Mouse (Mus musculus) large intestine, adult 2 months (tissue): Measurements from ENCODE around the gene Pmm2. TPM values are rescaled to one million over a fixed set of nuclear protein-coding genes. Genes with fewer than 3 reads are reported as not detected.

ENCODE experiments used
- DNase-seq: peaks from one replicate; pipeline ENCODE4 v3.0.0-alpha.2; 2012; ENCODE audit warnings: low read depth, low spot score
- WGBS: fragments of 180-500 bp; shearing (Covaris S2); methylation state at CpG from one replicate; pipeline ENCODE4 v1.1.7; 2018; 5-methylcytosine and 5-hydroxymethylcytosine counted together
- polyA plus RNA-seq: library from polyadenylated mRNA; depleted of rRNA; stranded (reverse); fragments of >200 nt; gene quantifications from 2 replicates; pipeline ENCODE4 v1.2.3, GENCODE M21; 2012; rRNA removed

Gene Pmm2
- 241 and 248 TPM in 2 replicates for polyA plus RNA-seq

GRCm38 (mm10) chr16:8637217-8638051 lies at the start of gene Pmm2, which contains the start of gene Tmem186:
TSS of gene Pmm2 (plus strand) at chr16:8637674.
TSS of gene Tmem186 (minus strand) at chr16:8637712.
- under 1% methylated on average over 59 of the region's 59 CpGs for WGBS
- peak; percentile 86 for DNase-seq

DNA sequence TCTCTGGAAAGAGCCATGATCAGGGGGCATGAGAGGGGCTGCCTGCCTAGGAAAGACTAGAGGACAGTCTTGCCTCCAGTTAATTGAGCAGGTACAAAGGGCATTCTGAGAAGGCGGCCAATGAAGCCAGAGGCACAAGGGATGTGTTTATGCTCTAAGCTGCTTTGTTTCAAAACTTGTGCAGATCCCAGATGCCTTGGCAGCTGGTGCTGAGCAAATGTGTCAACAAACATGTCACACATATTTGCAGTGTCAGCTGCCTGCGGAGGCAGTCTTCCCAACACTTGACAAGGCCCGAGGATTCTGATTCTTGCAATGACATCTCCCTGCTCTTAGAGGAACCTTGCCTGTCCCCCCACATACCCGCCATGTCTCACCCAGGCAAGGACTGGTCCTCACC lies 42.1 kb upstream of the Pmm2 start:
- WGBS, result 60% methylated on average over 4 of the region's 4 CpGs
- no peak for DNase-seq

GRCm38 (mm10) chr16:8596336-8596735 lies 41.1 kb upstream of the Pmm2 start:
- DNase-seq, result no peak
- WGBS, result 90% methylated on average over 4 of the region's 4 CpGs

DNA sequence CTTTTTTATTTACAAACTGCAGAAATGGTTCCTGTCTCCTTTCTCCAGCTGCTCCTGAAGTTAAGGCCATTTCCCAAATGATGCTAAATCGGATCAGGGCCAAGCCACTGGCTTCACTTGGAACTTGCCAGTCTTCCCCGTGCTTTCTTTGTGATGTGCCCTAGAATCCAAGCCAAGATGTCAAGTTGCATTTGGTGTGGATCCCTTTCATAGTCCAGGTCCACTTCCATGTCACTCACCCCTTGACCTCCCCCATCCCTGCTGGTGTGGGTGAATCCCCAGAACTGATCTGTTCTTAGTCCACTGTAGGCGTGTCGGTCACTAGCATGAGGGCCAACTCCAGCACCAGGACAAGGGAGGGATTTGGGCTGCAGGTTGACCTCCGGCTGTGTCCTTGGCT lies 40.0 kb upstream of the Pmm2 start:
- 92% methylated on average over 5 of the region's 5 CpGs for WGBS
- no peak for DNase-seq

GRCm38 (mm10) chr16:8603789-8604188 lies 33.7 kb upstream of the Pmm2 start:
- DNase-seq, result peak; percentile 60
- 56% methylated on average over 3 of the region's 3 CpGs for WGBS

GRCm38 (mm10) chr16:8610397-8610796 lies 27.1 kb upstream of the Pmm2 start:
- DNase-seq, result no peak
- WGBS, result 80% methylated on average over 3 of the region's 3 CpGs

DNA sequence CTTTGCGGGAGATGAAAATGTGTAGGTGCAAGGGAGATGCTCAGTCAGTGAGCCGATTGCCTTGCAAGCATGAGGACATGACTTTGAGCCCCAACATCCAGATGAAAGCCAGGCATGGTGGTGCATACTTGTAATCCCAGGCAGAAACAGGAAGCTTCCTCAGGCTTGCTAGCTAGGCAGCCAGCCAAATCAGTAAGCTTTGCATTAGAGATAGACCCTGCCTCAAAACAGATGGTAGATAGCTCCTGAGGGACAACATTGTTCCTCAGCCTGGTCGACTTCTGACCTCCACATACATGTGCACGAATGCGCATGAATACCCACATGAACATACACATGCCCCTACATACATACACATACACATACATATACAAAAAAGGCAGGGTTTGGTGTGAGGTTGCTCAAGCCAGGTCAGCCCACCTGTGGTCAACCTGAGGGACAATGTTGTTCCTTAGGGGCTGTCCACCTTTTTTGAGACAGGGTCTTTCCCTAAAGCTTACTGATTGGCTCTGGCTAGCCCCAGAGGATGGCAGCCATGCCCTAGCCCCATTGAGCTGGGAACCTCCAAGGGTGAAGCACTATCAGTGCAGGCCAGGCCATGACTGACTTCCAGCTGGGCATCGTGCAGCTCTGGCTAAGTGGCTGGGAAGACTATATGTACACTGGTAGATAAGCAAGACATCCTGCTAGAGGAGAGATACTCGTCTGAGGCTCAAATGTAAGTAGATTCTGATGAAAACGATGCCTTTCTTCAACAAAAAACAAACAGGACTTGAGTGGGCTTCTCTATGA lies 25.1 kb upstream of the Pmm2 start:
- 88% methylated on average over 8 of the region's 8 CpGs for WGBS
- DNase-seq, result no peak

GRCm38 (mm10) chr16:8613039-8613438 lies 24.4 kb upstream of the Pmm2 start:
- WGBS, result 84% methylated on average over 4 of the region's 4 CpGs
- DNase-seq, result no peak

DNA sequence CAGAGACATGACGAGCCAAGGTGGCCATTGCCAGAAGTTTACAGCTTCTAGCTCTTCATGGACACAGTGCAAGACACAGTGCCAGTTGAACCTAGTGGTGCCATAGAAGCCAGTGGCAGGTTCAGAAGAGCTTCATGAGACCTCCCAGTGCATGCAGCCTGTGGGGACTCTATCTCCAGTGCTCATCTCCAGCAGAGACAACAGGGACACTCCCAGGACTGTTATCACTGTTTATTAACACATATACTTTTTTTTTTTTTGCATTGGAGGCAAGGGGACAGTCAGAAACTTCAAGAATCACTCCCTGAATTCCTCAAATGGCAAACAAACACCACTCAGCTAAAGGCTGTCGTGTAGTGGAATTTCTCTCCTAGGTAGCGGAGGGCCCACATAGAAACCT lies 24.0 kb upstream of the Pmm2 start:
- 80% methylated on average over 3 of the region's 3 CpGs for WGBS
- no peak for DNase-seq

- 55% methylated on average over 10 of the region's 10 CpGs for WGBS
- DNase-seq, result no peak
Observed at GRCm38 (mm10) chr16:8619659-8620314, 17.7 kb upstream of the Pmm2 start.

DNA sequence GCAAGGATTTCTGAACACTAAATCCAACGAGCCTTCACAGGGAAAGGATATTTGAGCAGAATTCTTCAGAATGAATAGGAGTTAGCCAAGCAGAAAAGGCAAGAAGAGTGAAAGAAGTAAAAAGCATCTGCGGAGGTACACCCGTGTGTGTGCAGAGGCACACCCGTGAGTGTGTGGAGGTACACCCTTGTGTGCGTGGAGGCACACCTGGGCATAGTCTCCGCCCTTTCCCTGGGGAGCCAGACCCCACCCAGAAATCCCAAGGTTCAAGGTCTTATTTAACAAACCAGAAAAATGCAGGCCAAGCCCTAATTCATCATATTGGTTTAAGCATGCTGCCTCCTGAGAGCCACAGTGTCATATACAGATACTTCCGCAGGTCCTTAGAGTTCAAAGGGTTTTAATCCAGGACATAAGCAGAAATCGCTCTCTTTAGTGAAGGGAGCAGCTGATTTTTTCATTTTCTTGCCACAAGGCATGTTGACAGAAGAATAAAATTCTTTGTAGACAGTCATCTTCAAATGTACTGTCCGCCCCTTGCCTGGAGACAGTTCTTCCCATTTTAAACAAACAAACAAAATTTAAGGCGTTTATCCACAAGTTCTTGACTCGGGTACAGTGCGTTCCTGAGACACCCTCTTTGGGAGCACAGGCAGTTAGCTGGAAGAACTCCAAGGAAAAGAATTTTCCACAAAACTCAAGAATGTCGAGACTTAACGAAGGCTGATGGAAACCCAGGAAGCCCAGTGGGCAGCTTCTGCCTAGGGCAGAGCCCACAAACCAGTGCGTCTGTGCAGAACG lies 17.0 kb upstream of the Pmm2 start:
- DNase-seq, result no peak
- WGBS, result 25% methylated on average over 16 of the region's 16 CpGs

DNA sequence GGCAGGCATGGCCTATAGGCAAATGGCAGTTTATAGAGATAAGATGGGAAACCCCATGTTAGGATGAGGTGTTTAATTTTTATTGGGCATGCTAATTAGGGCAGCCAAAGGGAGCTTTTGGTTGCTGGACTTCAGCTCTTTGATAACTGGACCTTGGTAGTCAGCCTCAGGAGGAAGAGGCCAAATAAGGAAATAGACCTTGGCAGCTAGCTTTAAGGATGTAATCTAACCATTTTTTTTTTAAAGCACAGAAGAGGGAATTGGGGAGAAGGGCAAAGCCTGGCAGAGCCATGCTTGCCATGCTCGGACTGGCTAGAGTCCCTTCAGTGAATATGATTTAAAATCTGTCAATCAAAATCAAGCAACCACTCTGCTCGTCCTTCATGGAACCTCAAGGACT lies 7.1 kb upstream of the Pmm2 start:
- WGBS, result 46% methylated on average over 2 of the region's 2 CpGs
- DNase-seq, result no peak

DNA sequence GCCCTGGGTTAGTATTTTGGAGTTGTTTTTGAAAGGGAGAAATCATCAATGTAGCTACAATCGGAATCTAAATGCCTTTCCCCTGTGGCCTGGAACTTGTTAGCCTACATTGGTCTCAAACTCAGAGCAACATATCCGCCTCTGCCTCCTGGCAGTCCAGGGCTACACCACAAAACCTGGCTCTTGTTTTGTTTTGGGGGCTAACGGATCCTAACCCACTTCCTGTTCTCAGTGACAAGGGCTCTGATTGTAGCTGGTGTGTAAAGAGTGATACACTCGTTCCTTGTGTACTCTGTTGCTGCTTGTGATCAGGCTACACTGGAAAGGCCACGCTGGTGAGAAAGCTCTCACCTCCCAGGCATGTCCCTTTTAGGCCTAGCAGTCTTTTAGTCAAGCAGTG lies 6.0 kb upstream of the Pmm2 start:
- 80% methylated on average over 5 of the region's 5 CpGs for WGBS
- no peak for DNase-seq

- DNase-seq, result no peak
- under 1% methylated on average over 13 of the region's 13 CpGs for WGBS
Observed at GRCm38 (mm10) chr16:8636867-8637216, 632 bp upstream of the Pmm2 start.

DNA sequence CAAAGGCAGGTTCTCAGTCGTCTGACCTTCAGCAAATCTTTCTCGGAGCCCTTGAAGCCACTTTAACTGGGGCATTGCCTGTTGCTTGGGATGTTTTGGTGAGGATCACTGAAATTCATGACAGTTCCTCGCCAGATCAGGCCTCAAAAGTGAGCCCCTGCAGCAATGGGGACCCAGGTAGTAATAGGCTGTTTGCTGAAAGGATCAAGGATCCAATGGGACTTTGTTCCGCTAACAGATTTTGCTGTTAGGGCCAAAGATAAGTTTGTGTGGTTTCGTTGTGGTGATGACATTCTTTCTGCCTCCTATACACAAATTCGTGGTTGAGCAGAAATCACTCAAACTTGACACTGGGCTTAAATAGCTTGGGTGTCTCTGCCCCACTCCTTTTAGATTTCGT lies 657 bp downstream of the Pmm2 start:
- 16% methylated on average over 7 of the region's 7 CpGs for WGBS
- no peak for DNase-seq

- peak; percentile 70 for DNase-seq
- WGBS, result 32% methylated on average over 11 of the region's 11 CpGs
Observed at GRCm38 (mm10) chr16:8639466-8640191, 2.2 kb downstream of the Pmm2 start.

- DNase-seq, result no peak
- WGBS, result 60% methylated on average over 2 of the region's 2 CpGs
Observed at GRCm38 (mm10) chr16:8643855-8644254, 6.4 kb downstream of the Pmm2 start.

- WGBS, result 62% methylated on average over 6 of the region's 6 CpGs
- no peak for DNase-seq
Observed at GRCm38 (mm10) chr16:8645546-8645945, 8.1 kb downstream of the Pmm2 start.

GRCm38 (mm10) chr16:8650007-8650406 lies 12.5 kb downstream of the Pmm2 start:
- no peak for DNase-seq
- 90% methylated on average over 3 of the region's 3 CpGs for WGBS
